Mouse (Mus musculus) hindbrain, postnatal 0 days (tissue): ENCODE measurements around the gene Ddx31. TPM values are rescaled to one million over a fixed set of nuclear protein-coding genes. Genes with fewer than 3 reads are reported as not detected.
A peak's percentile ranks its signal among the peaks of the same experiment; 100 is the strongest.

Experiments used
- ATAC-seq: fragments of 200-750 bp; cut with Nextera tagmentation; 2 replicates; pipeline ENCODE4 v1.8.0; 2017; ENCODE audit warnings: mild to moderate bottlenecking, moderate TSS enrichment, moderate library complexity
- DNase-seq: peaks from one replicate; pipeline ENCODE4 v3.0.0-alpha.2; 2015; ENCODE audit warnings: low spot score
- H3K27ac ChIP-seq: fragments of 300-500 bp; sonication (generic); 2 replicates; pipeline ENCODE4 v1.5.1; 2014; ENCODE audit warnings: mild to moderate bottlenecking
- H3K27me3 ChIP-seq: fragments of 300-500 bp; sonication (generic); 2 replicates; pipeline ENCODE4 v1.6.1; 2014; ENCODE audit warnings: low read length, mixed read lengths; ENCODE audit not compliant: insufficient read depth
- H3K36me3 ChIP-seq: fragments of 300-500 bp; sonication (generic); 2 replicates; pipeline ENCODE4 v1.6.1; 2014; ENCODE audit warnings: low read length, mixed read lengths; ENCODE audit not compliant: insufficient read depth
- H3K4me1 ChIP-seq: fragments of 300-500 bp; sonication (generic); 2 replicates; pipeline ENCODE4 v1.6.1; 2014; ENCODE audit warnings: antibody characterized with exemption, low read length, mixed read lengths; ENCODE audit not compliant: insufficient read depth
- H3K4me2 ChIP-seq: fragments of 300-500 bp; sonication (generic); 2 replicates; pipeline ENCODE4 v1.6.1; 2014; ENCODE audit warnings: low read depth, mild to moderate bottlenecking, low read length, moderate library complexity, mixed read lengths
- H3K4me3 ChIP-seq: fragments of 300-500 bp; sonication (generic); 2 replicates; pipeline ENCODE4 v1.5.1; 2014; ENCODE audit warnings: low read length
- H3K9ac ChIP-seq: fragments of 300-500 bp; sonication (generic); replicated peaks from 2 replicates; pipeline ENCODE4 v1.6.1; 2014; ENCODE audit warnings: mild to moderate bottlenecking, low read length, moderate library complexity, mixed read lengths
- H3K9me3 ChIP-seq: fragments of 300-500 bp; sonication (generic); 2 replicates; pipeline ENCODE4 v1.6.1; 2016; ENCODE audit warnings: low read length, mixed read lengths
- CTCF ChIP-seq: IDR thresholded peaks from 2 replicates; pipeline ENCODE4 v1.5.1; 2016; ENCODE audit warnings: antibody characterized with exemption, control low read depth, low read depth
- WGBS: fragments of 180-500 bp; shearing (Covaris S2); extraction: QIAGEN DNeasy Blood & Tissue Kit; methylation state at CpG from one replicate; pipeline ENCODE4 v1.1.7; 2014; 5-methylcytosine and 5-hydroxymethylcytosine counted together
- polyA plus RNA-seq: library from polyadenylated mRNA; unstranded; fragments of >200 nt; fragmentation: Nextera tagmentation; extraction: Ambion mirVana; gene quantifications from 2 replicates; pipeline ENCODE4 v1.2.1, GENCODE M21; 2015
- total RNA-seq: library from RNA; depleted of rRNA; stranded (reverse); fragments of >200 nt; gene quantifications from 2 replicates; pipeline ENCODE4 v1.2.3, GENCODE M21; 2014

The Ddx31 gene
- total and polyA plus RNA-seq, 2 experiments from 2014 or later = 10.2 to 17.4 TPM

DNA sequence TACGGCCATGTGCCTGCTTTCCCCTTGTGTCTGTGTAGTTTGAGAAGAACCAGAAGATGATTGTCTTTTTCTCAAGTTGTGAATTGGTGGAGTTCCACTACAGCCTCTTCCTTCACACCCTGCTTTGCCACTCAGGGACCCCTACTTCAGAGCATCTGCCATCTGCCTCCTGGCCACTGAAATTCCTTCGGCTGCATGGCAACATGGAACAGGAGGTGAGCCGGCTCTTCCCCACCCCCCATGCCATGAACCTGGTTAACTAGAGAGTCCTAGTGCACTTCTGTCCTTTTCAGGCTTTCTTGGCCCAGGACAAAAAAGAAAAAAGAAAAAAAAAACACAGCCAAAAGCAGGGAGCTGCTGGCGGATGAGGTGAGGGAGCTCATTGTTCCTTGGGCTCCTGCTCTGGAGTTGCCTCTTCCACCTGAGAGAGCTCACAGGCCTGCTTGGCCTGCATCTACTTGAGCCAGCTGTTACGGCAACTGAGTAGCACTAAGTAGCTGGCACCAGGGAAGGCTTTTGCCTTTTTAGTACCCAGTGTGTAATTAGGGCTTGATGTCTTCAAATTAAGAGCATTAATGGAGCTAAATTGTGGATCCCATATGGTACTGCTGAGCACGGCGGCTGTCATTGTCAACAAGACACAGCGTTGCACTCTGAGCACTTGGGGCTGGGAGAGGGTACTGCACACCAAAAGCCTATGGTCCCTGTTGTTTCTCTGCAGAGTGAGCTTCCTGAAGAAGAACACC is 20.6 kb downstream of the Ddx31 start:
- TF ChIP-seq CTCF = peak; percentile 17; the same call in 1 of the 2 replicates
- Histone ChIP-seq H3K9me3 (no peaks in the 10 kb centered on the region), H3K4me1 (no peaks in the 10 kb centered on the region), H3K36me3 (peaks cover 28% of the 10 kb centered on the region; the same call in 1 of the 2 replicates), H3K4me3 (no peak overlapping the region), H3K9ac (no peak overlapping the region), H3K27ac (peak overlapping the region; percentile 41; the same call in 1 of the 2 replicates), H3K4me2 (no peak overlapping the region), H3K27me3 (no peaks in the 10 kb centered on the region)
- ATAC-seq = peak; percentile 90
- DNase-seq = peak; percentile 82
- WGBS = 64% methylated on average over 8 of the region's 8 CpGs

DNA sequence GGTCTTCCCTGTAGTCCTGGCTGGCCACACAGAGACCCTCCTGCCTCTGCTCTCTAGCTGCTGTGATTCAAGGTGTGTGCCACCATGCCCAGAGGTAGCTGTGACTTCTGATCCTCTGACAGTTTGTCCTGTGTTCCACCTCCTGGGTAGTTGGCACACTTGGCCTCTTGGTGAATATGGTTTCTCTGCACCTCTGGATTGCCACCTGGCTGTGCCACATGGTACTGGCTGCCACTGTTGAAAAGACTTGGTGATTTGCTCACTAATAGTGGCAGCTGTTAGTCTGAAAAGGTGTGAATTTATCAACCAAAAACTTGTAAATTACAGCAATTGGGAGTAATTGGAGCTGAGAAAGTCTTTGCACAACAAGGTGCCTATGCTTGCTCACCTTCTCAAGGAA is 23.7 kb downstream of the Ddx31 start:
- no peaks in the 10 kb centered on the region for H3K9me3 ChIP-seq
- no peaks in the 10 kb centered on the region for H3K27me3 ChIP-seq
- ATAC-seq (no peak), DNase-seq (no peak)
- H3K9ac ChIP-seq = no peak overlapping the region
- peaks cover 30% of the 10 kb centered on the region; the same call in 1 of the 2 replicates for H3K36me3 ChIP-seq
- 0 out of 2 replicates have a peak, but pooled peaks cover 5% of the 10 kb centered on the region for H3K4me1 ChIP-seq
- H3K27ac ChIP-seq = no peak overlapping the region
- peak; percentile 45 for TF ChIP-seq CTCF
- no peak overlapping the region for H3K4me2 ChIP-seq
- no peak overlapping the region for H3K4me3 ChIP-seq

DNA sequence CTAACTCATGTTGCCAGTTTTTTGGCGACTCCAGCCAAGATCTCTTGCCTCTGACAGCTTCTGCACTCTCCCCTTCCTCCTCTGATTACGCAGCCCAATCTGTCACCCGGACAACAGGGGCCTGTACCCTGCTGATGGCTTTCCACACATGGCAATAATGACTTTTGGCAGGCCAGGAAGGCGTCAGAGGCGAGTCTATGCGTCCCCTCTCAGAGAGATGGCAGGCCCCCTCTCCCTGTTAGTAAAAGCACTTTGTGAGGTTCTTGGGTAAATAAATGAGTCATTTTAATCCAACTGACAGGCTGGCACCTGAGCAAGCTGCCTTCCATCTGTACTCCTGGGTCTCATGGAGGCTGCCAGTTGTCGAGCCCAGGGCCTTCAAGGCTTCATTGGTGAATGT is 27.3 kb downstream of the Ddx31 start:
- Histone ChIP-seq H3K36me3 (peaks cover 18% of the 10 kb centered on the region; the same call in 1 of the 2 replicates), H3K4me3 (no peak overlapping the region), H3K4me1 (0 out of 2 replicates have a peak, but pooled peaks cover 7% of the 10 kb centered on the region), H3K9ac (no peak overlapping the region), H3K27ac (peak overlapping the region; percentile 38; the same call in 1 of the 2 replicates), H3K9me3 (no peaks in the 10 kb centered on the region), H3K27me3 (no peaks in the 10 kb centered on the region), H3K4me2 (no peak overlapping the region)
- ATAC-seq (peak; percentile 96), DNase-seq (peak; percentile 90)
- 40% methylated on average over 7 of the region's 7 CpGs for WGBS
- no peak for TF ChIP-seq CTCF

DNA sequence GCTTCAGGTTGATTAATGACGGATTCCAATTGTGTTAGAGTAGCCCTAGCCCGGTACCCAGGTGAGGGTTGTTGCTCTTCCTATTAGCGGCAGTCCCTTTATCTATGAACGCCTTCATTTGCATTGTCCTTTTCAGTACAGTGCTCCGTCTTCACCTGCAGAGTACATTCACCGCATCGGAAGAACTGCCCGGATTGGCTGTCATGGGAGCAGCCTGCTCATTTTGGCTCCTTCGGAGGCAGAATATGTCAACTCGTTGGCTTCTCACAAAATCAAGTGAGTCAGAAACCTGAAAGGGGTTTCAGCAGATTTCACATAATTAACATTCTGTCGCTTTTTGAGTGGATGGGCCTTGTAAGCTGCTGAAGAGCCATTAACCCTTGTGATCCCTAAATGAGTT is 35.3 kb downstream of the Ddx31 start:
- Histone ChIP-seq H3K27ac (peak overlapping the region; percentile 32; the same call in 1 of the 2 replicates), H3K27me3 (no peaks in the 10 kb centered on the region), H3K4me3 (no peak overlapping the region), H3K4me1 (no peaks in the 10 kb centered on the region), H3K9me3 (no peaks in the 10 kb centered on the region), H3K9ac (no peak overlapping the region), H3K36me3 (peaks cover 22% of the 10 kb centered on the region), H3K4me2 (no peak overlapping the region)
- DNase-seq = no peak
- TF ChIP-seq CTCF = no peak
- no peak for ATAC-seq
- 75% methylated on average over 11 of the region's 11 CpGs for WGBS

DNA sequence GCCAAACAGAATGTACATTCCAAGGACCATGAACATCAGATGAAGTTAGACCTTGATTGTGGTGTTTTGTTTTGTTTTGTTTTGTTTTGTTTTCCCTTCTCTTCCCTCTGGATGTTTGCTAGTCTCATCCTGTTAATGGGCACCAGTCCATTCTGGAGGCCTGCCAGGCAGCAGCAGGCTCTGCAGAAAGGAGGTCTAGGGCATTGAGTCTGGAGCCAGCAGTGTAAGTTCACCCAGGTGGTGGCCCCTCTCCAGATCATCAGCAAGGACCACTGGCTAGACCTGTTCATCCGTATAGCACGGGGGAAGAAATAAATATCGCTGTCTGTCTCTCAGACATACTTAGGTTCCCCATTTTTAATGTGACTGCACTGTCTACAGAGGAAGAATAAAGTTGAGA is 41.1 kb downstream of the Ddx31 start:
- Histone ChIP-seq H3K27me3 (no peaks in the 10 kb centered on the region), H3K4me2 (no peak overlapping the region), H3K4me1 (no peaks in the 10 kb centered on the region; the same call in 1 of the 2 replicates), H3K36me3 (peaks cover 16% of the 10 kb centered on the region), H3K4me3 (no peak overlapping the region), H3K9me3 (no peaks in the 10 kb centered on the region), H3K9ac (no peak overlapping the region), H3K27ac (no peak overlapping the region)
- WGBS = 65% methylated on average over 3 of the region's 3 CpGs
- ATAC-seq = 0 out of 2 replicates have a peak, but pooled peaks have one; percentile 51
- no peak for TF ChIP-seq CTCF
- DNase-seq = peak; percentile 71

DNA sequence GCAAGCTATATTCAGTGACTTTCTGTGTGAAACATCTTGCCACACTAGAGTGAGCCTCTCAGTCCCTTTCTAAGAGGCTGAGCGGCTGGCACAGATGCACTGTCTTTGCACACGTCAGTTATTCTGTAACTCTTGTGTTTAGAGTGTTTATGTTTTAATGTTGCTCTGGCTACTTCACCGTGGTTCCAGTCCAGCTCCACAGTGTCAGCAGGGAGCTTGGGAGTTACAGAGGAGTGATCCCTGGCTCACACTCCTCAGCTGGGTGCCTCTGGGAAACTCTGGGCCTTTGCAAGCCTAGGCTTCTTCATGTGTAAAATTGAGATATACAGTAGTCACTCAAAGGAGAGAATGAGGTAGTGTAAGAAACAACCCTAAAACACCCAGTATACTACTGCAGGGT is 41.8 kb downstream of the Ddx31 start:
- ATAC-seq = no peak
- peaks cover 14% of the 10 kb centered on the region for H3K36me3 ChIP-seq
- WGBS = 73% methylated on average over 3 of the region's 3 CpGs
- H3K4me3 ChIP-seq = no peak overlapping the region
- no peaks in the 10 kb centered on the region; the same call in 1 of the 2 replicates for H3K4me1 ChIP-seq
- H3K27me3 ChIP-seq = no peaks in the 10 kb centered on the region
- DNase-seq = no peak
- no peak overlapping the region for H3K9ac ChIP-seq
- H3K9me3 ChIP-seq = no peaks in the 10 kb centered on the region
- H3K27ac ChIP-seq = no peak overlapping the region
- H3K4me2 ChIP-seq = no peak overlapping the region
- TF ChIP-seq CTCF = no peak

DNA sequence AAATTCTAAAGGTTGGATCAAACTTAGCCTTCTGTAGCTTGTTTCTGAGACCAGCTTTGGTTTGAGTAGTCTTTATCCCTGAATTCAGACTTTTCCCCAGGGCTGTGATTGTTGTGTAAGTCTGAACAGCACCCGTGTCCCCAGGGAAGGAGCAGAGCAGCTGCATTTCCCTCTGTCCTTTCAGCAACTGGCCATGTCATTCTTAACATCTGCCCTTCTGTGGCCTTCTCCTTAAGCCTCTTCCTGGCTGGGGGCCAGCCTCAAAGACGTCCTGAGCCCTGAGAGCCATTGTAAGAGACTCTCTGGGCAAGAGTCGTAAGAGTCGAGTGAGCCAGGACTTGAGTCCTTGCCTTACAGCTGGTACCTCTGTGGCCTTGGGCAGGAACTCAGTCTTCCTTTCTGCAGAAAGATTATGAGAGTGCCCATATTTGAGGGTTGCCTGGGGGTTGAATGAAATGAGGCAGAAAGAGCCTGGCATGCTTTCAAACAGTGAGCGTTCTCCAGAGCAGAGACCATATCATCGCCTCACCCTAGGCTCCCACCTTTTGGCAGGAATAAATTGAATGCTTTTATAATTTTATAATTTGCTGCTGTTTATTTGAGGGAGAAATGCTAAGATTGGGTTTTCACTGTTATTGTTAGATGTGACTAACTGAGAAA is 42.8 kb downstream of the Ddx31 start:
- Histone ChIP-seq H3K9ac (no peak overlapping the region), H3K4me1 (no peaks in the 10 kb centered on the region; the same call in 1 of the 2 replicates), H3K9me3 (no peaks in the 10 kb centered on the region), H3K27me3 (no peaks in the 10 kb centered on the region), H3K4me3 (no peak overlapping the region), H3K27ac (no peak overlapping the region), H3K4me2 (no peak overlapping the region), H3K36me3 (peaks cover 14% of the 10 kb centered on the region)
- DNase-seq (peak; percentile 44), ATAC-seq (no peak)
- WGBS = 40% methylated on average over 6 of the region's 6 CpGs
- TF ChIP-seq CTCF = no peak
